Mouse (Mus musculus) brain, embryonic 14.5 days (tissue): Measurements from ENCODE around the gene Ripor3.

Source experiments
- CTCF ChIP-seq: fragments of 200-500 bp; IDR thresholded peaks from 2 replicates; pipeline ENCODE4 v1.5.1; 2012; ENCODE audit warnings: inconsistent platforms, mild to moderate bottlenecking, moderate library complexity, borderline replicate concordance; ENCODE audit not compliant: insufficient read depth, insufficient read length; ENCODE audit errors: extremely low read depth
- POLR2A ChIP-seq: fragments of 200-500 bp; IDR thresholded peaks from 2 replicates; pipeline ENCODE4 v1.6.1; 2012; ENCODE audit warnings: mild to moderate bottlenecking, inconsistent platforms, borderline replicate concordance; ENCODE audit not compliant: poor library complexity, insufficient read depth, insufficient read length, severe bottlenecking; ENCODE audit errors: extremely low read depth

DNA sequence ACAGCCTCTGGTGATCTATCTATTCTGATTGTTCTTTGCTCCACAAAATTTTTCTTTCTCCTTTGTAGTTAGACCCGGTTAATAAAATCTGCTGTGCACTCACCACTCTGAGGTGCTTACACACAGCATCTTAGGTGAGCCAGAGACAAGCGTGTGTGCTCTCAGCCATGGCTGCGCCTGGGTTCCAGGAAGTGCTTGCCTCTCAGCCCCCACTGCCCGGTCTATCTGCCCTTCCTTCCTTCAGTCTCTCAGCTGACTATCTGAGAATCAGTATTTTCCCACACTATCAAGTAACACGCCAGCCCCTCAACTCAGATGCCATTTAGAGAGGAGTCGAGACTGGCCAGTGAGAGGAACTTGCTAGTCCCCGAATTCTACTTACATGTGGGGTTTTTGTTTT, 50.4 kb downstream of the Ripor3 start:
- no peak for TF ChIP-seq CTCF
- TF ChIP-seq POLR2A: no peak
